Mouse (Mus musculus) kidney, embryonic 14.5 days (tissue): ENCODE results near the gene Eddm3b. TPM values are rescaled to one million over a fixed set of nuclear protein-coding genes. Genes with fewer than 3 reads are reported as not detected.

Experiments used
- ATAC-seq: fragments of 200-750 bp; cut with Nextera tagmentation; 2 replicates; pipeline ENCODE4 v1.8.0; 2017; ENCODE audit warnings: moderate number of reproducible peaks, mild to moderate bottlenecking, moderate TSS enrichment, moderate library complexity; ENCODE audit not compliant: low FRiP score, low TSS enrichment
- H3K27ac ChIP-seq: fragments of 300-500 bp; sonication (generic); 2 replicates; pipeline ENCODE4 v1.5.1; 2014; ENCODE audit warnings: low read depth, mild to moderate bottlenecking, low read length, moderate library complexity, mixed read lengths
- H3K27me3 ChIP-seq: fragments of 300-500 bp; sonication (generic); 2 replicates; pipeline ENCODE4 v1.6.1; 2014; ENCODE audit warnings: mild to moderate bottlenecking, low read length; ENCODE audit not compliant: control insufficient read depth, insufficient read depth
- H3K36me3 ChIP-seq: fragments of 300-500 bp; sonication (generic); 2 replicates; pipeline ENCODE4 v1.6.1; 2014; ENCODE audit warnings: low read length, mixed read lengths; ENCODE audit not compliant: control insufficient read depth, insufficient read depth
- H3K4me1 ChIP-seq: fragments of 300-500 bp; sonication (generic); 2 replicates; pipeline ENCODE4 v1.6.1; 2014; ENCODE audit warnings: low read length, mixed read lengths; ENCODE audit not compliant: control insufficient read depth, insufficient read depth
- H3K4me2 ChIP-seq: fragments of 300-500 bp; sonication (generic); replicated peaks from 2 replicates; pipeline ENCODE4 v1.6.1; 2014; ENCODE audit warnings: low read depth, mild to moderate bottlenecking, low read length
- H3K4me3 ChIP-seq: fragments of 300-500 bp; sonication (generic); 2 replicates; pipeline ENCODE4 v1.5.1; 2014; ENCODE audit warnings: mild to moderate bottlenecking, low read length
- H3K9ac ChIP-seq: fragments of 300-500 bp; sonication (generic); 2 replicates; pipeline ENCODE4 v1.6.1; 2014; ENCODE audit warnings: low read depth, mild to moderate bottlenecking, low read length, moderate library complexity
- H3K9me3 ChIP-seq: fragments of 300-500 bp; sonication (generic); 2 replicates; pipeline ENCODE4 v1.6.1; 2016; ENCODE audit warnings: low read length; ENCODE audit not compliant: control insufficient read depth
- WGBS: fragments of 180-500 bp; shearing (Covaris S2); extraction: QIAGEN DNeasy Blood & Tissue Kit; methylation state at CpG from one replicate; pipeline ENCODE4 v1.1.7; 2014; 5-methylcytosine and 5-hydroxymethylcytosine counted together
- polyA plus RNA-seq: library from polyadenylated mRNA; unstranded; fragments of >200 nt; fragmentation: Nextera tagmentation; extraction: Ambion mirVana; gene quantifications from 2 replicates; pipeline ENCODE4 v1.2.1, GENCODE M21; 2014

The Eddm3b gene
- 2.1 and 2.5 TPM in 2 replicates for polyA plus RNA-seq

GRCm38 (mm10) chr14:51113916-51114560 is at the start of gene Eddm3b:
Gene Eddm3b (plus strand): TSS chr14:51114426.
- peak within 1 kb of the TSS; percentile 12; the same call in 1 of the 2 replicates for H3K27ac ChIP-seq
- H3K27me3 ChIP-seq, result no peaks in the 10 kb centered on the region
- WGBS, result 25% methylated on average over 12 of the region's 12 CpGs
- peak; percentile 81; the same call in 1 of the 2 replicates for ATAC-seq
- no peak within 1 kb of the TSS for H3K9ac ChIP-seq
- H3K9me3 ChIP-seq, result peaks cover 3% of the 10 kb centered on the region; the same call in 1 of the 2 replicates
- 0 out of 2 replicates have a peak, but pooled peaks cover 4% of the 10 kb centered on the region for H3K4me1 ChIP-seq
- peak within 1 kb of the TSS; percentile 3; the same call in 1 of the 2 replicates for H3K4me2 ChIP-seq
- H3K36me3 ChIP-seq, result no peaks in the 10 kb centered on the region
- no peak within 1 kb of the TSS for H3K4me3 ChIP-seq

DNA sequence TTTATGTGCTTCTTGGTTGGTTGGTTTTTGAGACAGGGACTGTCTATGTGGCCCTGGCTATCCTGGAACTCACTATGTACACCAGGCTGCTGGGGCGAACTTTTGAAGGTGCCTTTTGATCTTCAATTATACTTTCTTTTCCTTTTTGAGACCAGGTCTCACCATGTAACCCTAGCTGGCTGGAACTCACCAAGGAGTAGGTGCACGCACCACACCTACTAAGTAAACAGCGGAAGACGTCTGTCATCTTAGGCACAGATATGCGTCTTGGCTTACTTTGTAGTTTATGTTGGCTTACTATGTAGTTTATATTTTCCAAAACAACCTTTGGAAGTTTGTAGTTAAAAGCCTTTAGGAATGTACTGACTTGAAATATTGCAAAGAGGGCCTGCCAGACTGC is 45.3 kb upstream of the Eddm3b start:
- Histone ChIP-seq H3K4me1 (no peaks in the 10 kb centered on the region), H3K4me2 (no peak overlapping the region), H3K27me3 (no peaks in the 10 kb centered on the region), H3K27ac (no peak overlapping the region), H3K9ac (no peak overlapping the region), H3K9me3 (no peaks in the 10 kb centered on the region), H3K4me3 (no peak overlapping the region), H3K36me3 (no peaks in the 10 kb centered on the region)
- 49% methylated on average over 5 of the region's 5 CpGs for WGBS
- ATAC-seq, result no peak

DNA sequence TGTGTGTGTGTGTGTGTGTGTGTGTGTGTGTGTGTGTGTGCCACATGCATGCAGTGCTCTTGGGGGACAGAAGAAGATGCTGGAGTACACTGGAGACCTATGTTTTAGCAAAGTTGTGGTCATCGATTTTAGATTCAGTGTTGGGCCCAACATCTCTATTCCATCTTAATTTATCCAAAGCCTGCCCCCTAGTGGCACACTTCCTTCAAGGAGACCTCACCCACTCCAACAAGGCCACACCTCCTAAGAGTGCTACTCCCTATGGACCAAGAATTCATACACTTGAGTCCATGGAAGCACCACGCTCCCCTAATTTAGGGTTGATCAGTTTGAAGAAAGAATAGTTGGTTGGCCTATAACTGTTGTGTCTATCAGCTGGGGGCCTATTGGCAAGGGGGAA is 44.6 kb upstream of the Eddm3b start:
- ATAC-seq, result no peak
- H3K4me1 ChIP-seq, result no peaks in the 10 kb centered on the region
- WGBS, result 94% methylated on average over 2 of the region's 2 CpGs
- no peak overlapping the region for H3K9ac ChIP-seq
- H3K27ac ChIP-seq, result no peak overlapping the region
- no peak overlapping the region for H3K4me3 ChIP-seq
- no peaks in the 10 kb centered on the region for H3K36me3 ChIP-seq
- no peaks in the 10 kb centered on the region for H3K9me3 ChIP-seq
- H3K27me3 ChIP-seq, result no peaks in the 10 kb centered on the region
- no peak overlapping the region for H3K4me2 ChIP-seq

- H3K9ac ChIP-seq, result no peak within 1 kb of the TSS
- H3K4me1 ChIP-seq, result no peaks in the 10 kb centered on the region
- no peak within 1 kb of the TSS for H3K4me2 ChIP-seq
- 88% methylated on average over 3 of the region's 3 CpGs for WGBS
- H3K27ac ChIP-seq, result no peak within 1 kb of the TSS
- no peaks in the 10 kb centered on the region for H3K9me3 ChIP-seq
- no peak within 1 kb of the TSS for H3K4me3 ChIP-seq
- no peaks in the 10 kb centered on the region for H3K36me3 ChIP-seq
- no peaks in the 10 kb centered on the region for H3K27me3 ChIP-seq
- no peak for ATAC-seq
Measured at GRCm38 (mm10) chr14:51074335-51074734, 39.9 kb upstream of the Eddm3b start, which contains the start of gene Olfr750. Gene Olfr750 (minus strand): TSS chr14:51074435.

DNA sequence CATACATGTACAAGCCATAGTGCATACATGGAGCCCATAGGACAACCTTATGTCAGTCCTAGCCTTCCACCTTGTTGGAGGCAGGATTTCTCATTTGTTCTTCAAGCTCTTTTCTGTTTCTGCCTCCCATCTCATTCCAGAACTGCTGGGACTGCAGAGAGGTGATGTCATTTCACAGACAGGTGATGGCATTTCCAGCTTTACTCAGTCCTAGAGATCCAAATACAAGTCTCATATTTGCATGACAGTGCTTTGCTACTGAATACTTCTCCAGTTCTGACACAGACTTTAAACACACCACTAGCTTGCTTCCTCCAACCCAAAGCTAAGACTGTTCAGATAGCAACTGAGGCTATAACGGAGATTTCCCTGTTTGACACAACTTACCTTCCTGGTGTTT is 35.0 kb upstream of the Eddm3b start:
- Histone ChIP-seq H3K4me3 (no peak overlapping the region), H3K27me3 (peaks cover 6% of the 10 kb centered on the region; the same call in 1 of the 2 replicates), H3K27ac (no peak overlapping the region), H3K36me3 (no peaks in the 10 kb centered on the region), H3K9ac (no peak overlapping the region), H3K9me3 (no peaks in the 10 kb centered on the region), H3K4me2 (no peak overlapping the region), H3K4me1 (no peaks in the 10 kb centered on the region)
- ATAC-seq, result no peak
- WGBS, result 85% methylated on average over 1 of the region's 1 CpGs

- 83% methylated on average over 2 of the region's 2 CpGs for WGBS
- no peaks in the 10 kb centered on the region for H3K36me3 ChIP-seq
- H3K9me3 ChIP-seq, result no peaks in the 10 kb centered on the region
- no peak overlapping the region for H3K9ac ChIP-seq
- no peak for ATAC-seq
- no peak overlapping the region for H3K4me2 ChIP-seq
- H3K27me3 ChIP-seq, result peaks cover 6% of the 10 kb centered on the region; the same call in 1 of the 2 replicates
- H3K27ac ChIP-seq, result no peak overlapping the region
- no peak overlapping the region for H3K4me3 ChIP-seq
- no peaks in the 10 kb centered on the region for H3K4me1 ChIP-seq
Measured at GRCm38 (mm10) chr14:51081035-51081434, 33.2 kb upstream of the Eddm3b start.

DNA sequence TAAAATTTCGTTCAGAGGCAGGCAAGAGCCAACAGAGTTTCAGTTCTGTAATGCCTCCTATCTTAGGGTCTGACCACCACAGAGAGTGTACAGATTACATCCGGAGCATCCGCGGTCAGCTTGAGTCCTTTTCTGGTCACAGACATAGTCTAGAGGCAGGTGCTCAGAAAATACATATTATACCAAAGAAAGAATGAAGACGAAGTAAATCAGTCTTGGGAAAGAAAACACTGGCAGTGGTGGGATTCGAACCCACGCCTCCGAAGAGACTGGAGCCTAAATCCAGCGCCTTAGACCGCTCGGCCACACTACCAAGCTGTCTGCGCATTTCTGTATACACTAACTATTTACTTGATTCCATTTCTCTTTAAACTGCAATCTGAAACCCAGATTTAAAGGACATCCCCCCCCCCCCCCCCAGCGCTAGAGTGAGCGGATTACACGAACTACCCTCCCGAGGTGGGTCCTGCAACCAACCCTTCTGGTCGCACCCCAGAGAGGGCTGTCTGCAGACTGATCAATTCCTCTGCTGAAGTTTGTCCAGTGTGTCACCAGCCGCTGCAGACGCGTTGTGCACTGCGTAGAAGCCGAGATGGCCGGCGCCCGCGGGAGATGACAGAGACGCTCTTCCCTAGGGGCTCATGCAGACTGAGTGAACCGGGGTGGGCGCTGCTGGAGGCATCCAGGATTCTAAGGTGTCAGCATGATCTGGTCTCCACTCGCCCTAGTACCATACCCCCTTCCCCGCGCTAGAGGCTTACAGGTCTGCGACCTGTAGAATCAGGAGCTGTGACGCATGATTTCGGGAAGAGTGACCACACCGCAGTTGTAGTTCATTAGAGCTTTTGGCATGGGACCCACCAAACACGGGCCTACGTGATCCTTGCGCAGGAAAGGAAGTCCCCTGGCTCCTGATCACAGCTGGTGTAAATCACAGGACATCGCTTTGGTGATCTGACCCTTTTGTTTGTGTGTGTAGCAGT is 31.3 kb upstream of the Eddm3b start:
- no peak overlapping the region for H3K27ac ChIP-seq
- 3% methylated on average over 40 of the region's 40 CpGs for WGBS
- ATAC-seq, result peak; percentile 67
- H3K9me3 ChIP-seq, result no peaks in the 10 kb centered on the region
- H3K4me3 ChIP-seq, result peak overlapping the region; percentile 50
- no peaks in the 10 kb centered on the region for H3K36me3 ChIP-seq
- H3K4me1 ChIP-seq, result 0 out of 2 replicates have a peak, but pooled peaks cover 3% of the 10 kb centered on the region
- H3K4me2 ChIP-seq, result peak overlapping the region; percentile 65
- H3K27me3 ChIP-seq, result peaks cover 6% of the 10 kb centered on the region; the same call in 1 of the 2 replicates
- H3K9ac ChIP-seq, result peak overlapping the region; percentile 40

GRCm38 (mm10) chr14:51083805-51084204 is 30.4 kb upstream of the Eddm3b start:
- WGBS, result 9% methylated on average over 7 of the region's 7 CpGs
- ATAC-seq, result no peak
- H3K36me3 ChIP-seq, result no peaks in the 10 kb centered on the region
- H3K27ac ChIP-seq, result no peak overlapping the region
- peaks cover 6% of the 10 kb centered on the region; the same call in 1 of the 2 replicates for H3K27me3 ChIP-seq
- H3K4me2 ChIP-seq, result peak overlapping the region; percentile 65
- H3K4me3 ChIP-seq, result peak overlapping the region; percentile 50
- H3K9me3 ChIP-seq, result no peaks in the 10 kb centered on the region
- H3K9ac ChIP-seq, result 0 out of 2 replicates have a peak overlapping the region, but pooled peaks have one; percentile 1
- H3K4me1 ChIP-seq, result 0 out of 2 replicates have a peak, but pooled peaks cover 3% of the 10 kb centered on the region
